Mouse (Mus musculus) heart, embryonic 16.5 days (tissue): Measurements from ENCODE around the gene Alg5. TPM values are rescaled to one million over a fixed set of nuclear protein-coding genes. Genes with fewer than 3 reads are reported as not detected.
"Not testable (repeated sequence)": the region's sequence is repeated elsewhere in the genome, so short reads cannot be mapped to it uniquely, and the experiment has no call there.

ENCODE experiments used
- ATAC-seq: fragments of 200-750 bp; cut with Nextera tagmentation; replicated peaks from 2 replicates; pipeline ENCODE4 v1.8.0; 2017; ENCODE audit warnings: moderate number of reproducible peaks; ENCODE audit not compliant: insufficient read depth, low FRiP score; ENCODE audit errors: extremely low read depth
- H3K27ac ChIP-seq: fragments of 300-500 bp; sonication (generic); 2 replicates; pipeline ENCODE4 v1.5.1; 2014; ENCODE audit warnings: mild to moderate bottlenecking, low read length, control low read depth, moderate library complexity
- H3K27me3 ChIP-seq: fragments of 300-500 bp; sonication (generic); 2 replicates; pipeline ENCODE4 v1.6.1; 2014; ENCODE audit warnings: low read length, mixed read lengths; ENCODE audit not compliant: control insufficient read depth, insufficient read depth
- H3K36me3 ChIP-seq: fragments of 300-500 bp; sonication (generic); 2 replicates; pipeline ENCODE4 v1.6.1; 2014; ENCODE audit not compliant: control insufficient read depth, insufficient read depth
- H3K4me1 ChIP-seq: fragments of 300-500 bp; sonication (generic); 2 replicates; pipeline ENCODE4 v1.6.1; 2014; ENCODE audit warnings: low read length, mixed read lengths; ENCODE audit not compliant: control insufficient read depth, insufficient read depth
- H3K4me2 ChIP-seq: fragments of 300-500 bp; sonication (generic); 2 replicates; pipeline ENCODE4 v1.6.1; 2014; ENCODE audit warnings: low read depth, mild to moderate bottlenecking, control low read depth, low read length
- H3K4me3 ChIP-seq: fragments of 300-500 bp; sonication (generic); 2 replicates; pipeline ENCODE4 v1.5.1; 2014; ENCODE audit warnings: mild to moderate bottlenecking, control low read depth, low read length
- H3K9ac ChIP-seq: fragments of 300-500 bp; sonication (generic); 2 replicates; pipeline ENCODE4 v1.6.1; 2014; ENCODE audit warnings: low read length, control low read depth
- H3K9me3 ChIP-seq: fragments of 300-500 bp; sonication (generic); replicated peaks from 2 replicates; pipeline ENCODE4 v1.6.1; 2016; ENCODE audit warnings: low read length; ENCODE audit not compliant: control insufficient read depth
- WGBS: fragments of 180-500 bp; shearing (Covaris S2); extraction: QIAGEN DNeasy Blood & Tissue Kit; methylation state at CpG from one replicate; pipeline ENCODE4 v1.1.7; 2014; 5-methylcytosine and 5-hydroxymethylcytosine counted together
- polyA plus RNA-seq: library from polyadenylated mRNA; unstranded; fragments of >200 nt; fragmentation: Nextera tagmentation; extraction: Ambion mirVana; gene quantifications from 2 replicates; pipeline ENCODE4 v1.2.1, GENCODE M21; 2015

Alg5 gene
- 33.6 and 38.8 TPM in 2 replicates for polyA plus RNA-seq

GRCm38 (mm10) chr3:54735247-54736046, at the start of gene Alg5, which contains the start of gene Exosc8:
Alg5 (plus strand) TSS chr3:54735539.
Exosc8 (minus strand) TSS chr3:54735393.
- Histone ChIP-seq H3K4me2 (peak within 1 kb of the TSS; percentile 86), H3K27me3 (no peaks in the 10 kb centered on the region), H3K9ac (peak within 1 kb of the TSS; percentile 98), H3K27ac (peak within 1 kb of the TSS; percentile 99), H3K36me3 (peaks cover 28% of the 10 kb centered on the region), H3K9me3 (no peaks in the 10 kb centered on the region), H3K4me1 (peaks cover 12% of the 10 kb centered on the region), H3K4me3 (peak within 1 kb of the TSS; percentile 81)
- WGBS = under 1% methylated on average over 65 of the region's 65 CpGs
- ATAC-seq = peak; percentile 88

- WGBS = 56% methylated on average over 2 of the region's 2 CpGs
- ATAC-seq = no peak
- no peak overlapping the region for H3K9ac ChIP-seq
Observed at GRCm38 (mm10) chr3:54687245-54687644, 48.1 kb upstream of the Alg5 start.

DNA sequence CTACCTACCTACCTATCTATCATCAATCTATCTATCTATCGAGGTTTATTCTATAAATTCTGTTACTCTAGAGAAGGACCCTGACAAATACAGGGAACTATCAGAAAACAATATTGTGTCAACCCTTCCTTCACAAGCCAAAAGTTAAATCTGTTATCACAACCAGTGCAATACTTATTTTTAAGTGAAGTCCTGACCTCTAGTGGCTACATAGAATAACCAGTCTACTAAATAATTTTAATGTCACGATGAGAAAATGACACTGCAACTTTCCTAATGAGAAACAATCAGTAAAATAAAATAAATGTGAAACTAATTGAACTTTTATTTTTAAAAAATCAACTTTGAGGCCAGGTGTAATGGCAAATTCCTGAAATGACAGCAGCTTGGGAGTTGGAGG, 46.2 kb upstream of the Alg5 start:
- no peaks in the 10 kb centered on the region for H3K9me3 ChIP-seq
- no peak for ATAC-seq
- H3K4me3 ChIP-seq = no peak overlapping the region
- whole genome bisulfite sequencing = 34% methylated on average over 2 of the region's 2 CpGs
- no peaks in the 10 kb centered on the region for H3K27me3 ChIP-seq
- no peaks in the 10 kb centered on the region; the same call in 1 of the 2 replicates for H3K4me1 ChIP-seq
- no peaks in the 10 kb centered on the region for H3K36me3 ChIP-seq
- H3K27ac ChIP-seq = no peak overlapping the region
- no peak overlapping the region for H3K4me2 ChIP-seq
- no peak overlapping the region for H3K9ac ChIP-seq

More at GRCm38 (mm10) chr3:54687245-54687644, 48.1 kb upstream of the Alg5 start:
- no peaks in the 10 kb centered on the region for H3K9me3 ChIP-seq
- no peak overlapping the region for H3K4me3 ChIP-seq
- H3K27me3 ChIP-seq = no peaks in the 10 kb centered on the region
- H3K36me3 ChIP-seq = no peaks in the 10 kb centered on the region
- H3K4me1 ChIP-seq = no peaks in the 10 kb centered on the region; the same call in 1 of the 2 replicates
- H3K27ac ChIP-seq = no peak overlapping the region
- no peak overlapping the region for H3K4me2 ChIP-seq

DNA sequence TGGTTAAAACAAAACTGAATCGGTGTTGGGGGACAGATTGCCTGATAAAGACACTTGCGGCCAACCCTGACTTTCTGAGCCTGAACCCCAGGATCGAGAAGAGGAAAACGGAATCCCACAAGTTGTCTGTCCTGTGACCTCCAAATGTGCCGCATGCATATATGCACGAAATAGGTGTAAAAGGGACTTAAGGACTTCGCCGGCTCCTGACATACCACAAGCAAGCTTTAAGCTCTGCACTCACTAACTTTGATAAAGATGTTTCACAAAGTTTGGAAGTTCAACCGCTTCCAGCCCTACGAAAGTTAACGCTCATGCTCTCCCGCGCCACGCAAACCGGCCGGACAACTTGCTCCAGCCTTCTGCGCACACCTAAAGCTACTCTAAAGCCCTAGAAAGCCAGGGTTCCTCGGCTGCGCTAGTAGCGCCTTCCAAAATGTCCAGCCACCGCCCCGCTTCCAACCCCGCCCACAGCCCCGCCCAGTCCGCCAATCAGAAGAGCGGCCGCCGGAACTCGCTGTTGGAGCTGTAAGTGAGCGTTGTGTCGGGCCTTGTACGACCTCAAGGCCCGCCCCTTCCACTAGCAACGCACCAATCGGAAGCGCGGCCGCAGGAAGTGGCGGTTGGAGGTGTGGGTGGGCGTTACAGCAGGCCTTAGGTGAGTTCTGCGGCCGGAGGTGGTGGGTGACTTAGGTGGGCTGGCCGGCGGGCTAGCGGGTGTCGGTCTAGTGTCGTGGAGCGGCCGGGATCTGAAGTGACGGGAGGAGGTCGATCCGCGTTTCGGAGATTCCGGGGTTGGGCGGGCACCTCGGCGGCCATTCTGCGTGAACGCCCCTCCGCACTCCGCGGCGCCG, 42.9 kb upstream of the Alg5 start, which contains the start of gene Supt20:
Gene Supt20 (plus strand): TSS at position 606 of the 854 bp plus-strand sequence.
- H3K36me3 ChIP-seq = peaks cover 7% of the 10 kb centered on the region; the same call in 1 of the 2 replicates
- peak within 1 kb of the TSS; percentile 96 for H3K4me2 ChIP-seq
- peak within 1 kb of the TSS; percentile 92 for H3K27ac ChIP-seq
- H3K9ac ChIP-seq = peak within 1 kb of the TSS; percentile 81
- H3K4me3 ChIP-seq = peak within 1 kb of the TSS; percentile 78
- ATAC-seq = peak; percentile 99
- under 1% methylated on average over 65 of the region's 65 CpGs for WGBS
- H3K9me3 ChIP-seq = no peaks in the 10 kb centered on the region
- peaks cover 2% of the 10 kb centered on the region; the same call in 1 of the 2 replicates for H3K4me1 ChIP-seq
- no peaks in the 10 kb centered on the region for H3K27me3 ChIP-seq

GRCm38 (mm10) chr3:54693056-54693415, 42.3 kb upstream of the Alg5 start:
- peak overlapping the region; percentile 80 for H3K4me2 ChIP-seq
- ATAC-seq = 0 out of 2 replicates have a peak, but pooled peaks have one; percentile 1
- peaks cover 7% of the 10 kb centered on the region; the same call in 1 of the 2 replicates for H3K36me3 ChIP-seq
- H3K4me3 ChIP-seq = peak overlapping the region; percentile 78
- H3K4me1 ChIP-seq = peaks cover 2% of the 10 kb centered on the region; the same call in 1 of the 2 replicates
- H3K27ac ChIP-seq = peak overlapping the region; percentile 92
- no peaks in the 10 kb centered on the region for H3K27me3 ChIP-seq
- no peaks in the 10 kb centered on the region for H3K9me3 ChIP-seq
- H3K9ac ChIP-seq = peak overlapping the region; percentile 81
- 0% methylated on average over 8 of the region's 8 CpGs for WGBS

DNA sequence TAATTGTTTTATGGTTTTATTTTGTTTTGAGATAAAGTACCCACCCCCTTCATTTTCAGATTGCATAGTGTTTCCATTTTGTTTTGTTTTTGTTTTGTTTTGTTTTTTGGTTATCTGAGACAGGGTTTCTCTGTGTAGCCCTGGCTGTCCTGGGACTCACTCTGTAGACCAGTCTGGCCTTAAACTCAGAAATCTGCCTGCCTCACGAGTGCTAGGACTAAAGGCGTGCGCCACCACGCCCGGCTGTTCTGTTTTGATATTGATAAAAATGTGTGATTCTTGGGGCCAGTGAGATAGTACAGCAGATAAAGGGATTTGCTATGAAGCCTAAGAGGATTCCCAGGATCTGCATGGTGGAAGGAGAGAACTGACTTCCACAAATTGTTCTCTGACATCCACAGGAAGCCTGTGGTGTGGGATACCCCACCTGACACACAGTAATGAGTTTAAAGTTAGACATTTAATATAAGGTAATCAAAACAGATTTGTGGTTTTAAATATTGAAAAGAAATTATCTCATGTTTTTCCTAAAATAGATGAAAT, 35.5 kb upstream of the Alg5 start:
- no peak overlapping the region for H3K4me3 ChIP-seq
- H3K9me3 ChIP-seq = no peaks in the 10 kb centered on the region
- H3K9ac ChIP-seq = no peak overlapping the region
- no peak overlapping the region for H3K4me2 ChIP-seq
- ATAC-seq = no peak
- H3K36me3 ChIP-seq = peaks cover 35% of the 10 kb centered on the region
- no peaks in the 10 kb centered on the region for H3K4me1 ChIP-seq
- 46% methylated on average over 5 of the region's 5 CpGs for WGBS
- no peaks in the 10 kb centered on the region for H3K27me3 ChIP-seq
- H3K27ac ChIP-seq = no peak overlapping the region

DNA sequence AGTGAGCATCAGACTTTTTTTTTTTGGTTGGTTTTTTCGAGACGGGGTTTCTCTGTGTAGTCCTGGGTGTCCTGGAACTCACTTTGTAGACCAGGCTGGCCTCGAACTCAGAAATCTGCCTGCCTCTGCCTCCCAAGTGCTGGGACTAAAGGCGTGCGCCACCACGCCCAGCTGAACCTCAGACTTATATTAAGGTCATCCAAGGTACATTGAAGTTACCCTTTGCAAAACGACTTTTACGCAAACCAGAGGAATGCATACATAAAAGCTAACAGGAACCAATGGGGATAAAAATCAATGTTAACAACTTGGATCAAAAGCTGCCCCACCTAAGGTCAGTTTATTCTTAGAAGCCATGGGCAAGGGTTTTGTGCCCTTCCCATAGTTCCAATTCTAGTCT, 31.2 kb upstream of the Alg5 start:
- 95% methylated on average over 8 of the region's 8 CpGs for WGBS
- not testable (repeated sequence) for H3K27me3 ChIP-seq, H3K27ac ChIP-seq, H3K9me3 ChIP-seq, H3K4me3 ChIP-seq, ATAC-seq, H3K4me2 ChIP-seq, H3K4me1 ChIP-seq, H3K9ac ChIP-seq
- H3K36me3 ChIP-seq = peaks cover 52% of the 10 kb centered on the region

DNA sequence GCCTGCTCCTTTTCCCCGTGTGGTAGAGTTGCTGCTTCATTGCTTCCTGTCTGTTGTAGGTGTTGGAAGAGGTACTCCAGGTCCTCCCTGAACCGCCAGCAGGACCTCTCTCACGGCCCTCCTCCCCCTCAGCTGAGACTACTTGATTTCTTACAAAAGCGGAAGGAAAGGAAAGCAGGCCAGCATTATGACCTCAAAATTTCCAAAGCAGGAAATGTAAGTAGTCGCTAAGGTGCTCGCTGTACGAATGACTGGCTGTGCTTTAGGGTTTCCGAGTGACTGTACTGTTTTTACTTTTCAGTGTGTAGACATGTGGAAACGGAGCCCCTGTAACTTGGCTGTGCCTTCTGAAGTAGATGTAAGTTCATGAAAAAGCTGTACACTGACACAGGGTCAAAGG, 26.4 kb upstream of the Alg5 start:
- 0 out of 2 replicates have a peak overlapping the region, but pooled peaks have one; percentile 5 for H3K27ac ChIP-seq
- no peak overlapping the region for H3K4me2 ChIP-seq
- H3K27me3 ChIP-seq = no peaks in the 10 kb centered on the region
- WGBS = 75% methylated on average over 9 of the region's 9 CpGs
- no peaks in the 10 kb centered on the region for H3K4me1 ChIP-seq
- H3K4me3 ChIP-seq = no peak overlapping the region
- H3K9ac ChIP-seq = no peak overlapping the region
- H3K9me3 ChIP-seq = no peaks in the 10 kb centered on the region
- no peak for ATAC-seq
- peaks cover 68% of the 10 kb centered on the region for H3K36me3 ChIP-seq
